In genomic region chr1:161463388-161464085, GRCm38 (mm10) we compare ENCODE assay signal across 10 mouse cellular contexts. TPM values are rescaled to one million over a fixed set of nuclear protein-coding genes. Genes with fewer than 3 reads are reported as not detected.
DNase-seq lines count a peak whose midpoint lies in the region; ATAC-seq and TF ChIP-seq lines count a peak whose summit lies in the region.
"Had no signal": no experiment of that assay in that cellular context is flagged by ENCODE, and none has a peak within 500 bp of the region (broad histone marks: within the 10 kb centered on the region; RNA-seq: fewer than 3 reads in every experiment).

No protein-coding gene starts in this region.

- no peaks in the 10 kb centered on the region for H3K27me3 ChIP-seq in intestine, embryonic 16.5 days (replicated peaks; ENCODE audit: control insufficient read depth, insufficient read depth, low read length)
- H3K27me3 ChIP-seq in intestine, postnatal 0 days (replicated peaks; ENCODE audit: control insufficient read depth, insufficient read depth, low read length): no peaks in the 10 kb centered on the region
- H3K27me3 ChIP-seq in limb, embryonic 14.5 days (ENCODE audit: control insufficient read depth, insufficient read depth, low read length): no peaks in the 10 kb centered on the region
- no peaks in the 10 kb centered on the region for H3K27me3 ChIP-seq in hindbrain, embryonic 11.5 days (ENCODE audit: control insufficient read depth, insufficient read depth, low read length)

- H3K9ac ChIP-seq in intestine, embryonic 16.5 days (ENCODE audit: low read depth, low read length): no peak overlapping the region
- H3K9ac ChIP-seq in intestine, postnatal 0 days (ENCODE audit: low read depth, low read length): no peak overlapping the region
- no peak overlapping the region for H3K9ac ChIP-seq in limb, embryonic 14.5 days (ENCODE audit: low read depth, low read length, severe bottlenecking)
- no peak overlapping the region for H3K9ac ChIP-seq in hindbrain, embryonic 11.5 days (ENCODE audit: low read depth, low read length)

- WGBS in intestine, embryonic 16.5 days: 66% methylated on average over 2 of the region's 2 CpGs
- WGBS in intestine, postnatal 0 days: 70% methylated on average over 2 of the region's 2 CpGs
- 47% methylated on average over 2 of the region's 2 CpGs for WGBS in limb, embryonic 14.5 days
- WGBS in hindbrain, embryonic 11.5 days: 52% methylated on average over 2 of the region's 2 CpGs

- peak; percentile 31 for DNase-seq in brain, embryonic 14.5 days (ENCODE audit: low read depth)
- peak; percentile 37 to 44 for DNase-seq in heart, postnatal 36 days
- DNase-seq in limb, embryonic 14.5 days (ENCODE audit: low spot score): peak; percentile 91
- DNase-seq in testis, postnatal 10 days (ENCODE audit: low spot score): no peak
- no peak for DNase-seq in spleen, postnatal 10 days (ENCODE audit: low spot score in 2 of 2)
- no peak for DNase-seq in hindbrain, embryonic 11.5 days (ENCODE audit: low spot score)

- intact Hi-C loops in heart, postnatal 36 days (cut with DNase I): no loop called here

- no peaks in the 10 kb centered on the region for H3K9me3 ChIP-seq in intestine, embryonic 16.5 days (ENCODE audit: control insufficient read depth, low read length)
- no peaks in the 10 kb centered on the region for H3K9me3 ChIP-seq in intestine, postnatal 0 days (ENCODE audit: control insufficient read depth)
- H3K9me3 ChIP-seq in limb, embryonic 14.5 days (ENCODE audit: control insufficient read depth, low read length): 0 out of 2 replicates have a peak, but pooled peaks cover 3% of the 10 kb centered on the region
- H3K9me3 ChIP-seq in hindbrain, embryonic 11.5 days (ENCODE audit: control insufficient read depth, low read length): no peaks in the 10 kb centered on the region

- no peak overlapping the region for H3K4me2 ChIP-seq in intestine, embryonic 16.5 days (ENCODE audit: low read depth, low read length)
- H3K4me2 ChIP-seq in intestine, postnatal 0 days (replicated peaks; ENCODE audit: low read depth): no peak overlapping the region
- H3K4me2 ChIP-seq in limb, embryonic 14.5 days (replicated peaks; ENCODE audit: low read depth, low read length, severe bottlenecking): no peak overlapping the region
- no peak overlapping the region for H3K4me2 ChIP-seq in hindbrain, embryonic 11.5 days (replicated peaks; ENCODE audit: low read depth, low read length)

- no peaks in the 10 kb centered on the region for H3K36me3 ChIP-seq in intestine, embryonic 16.5 days (ENCODE audit: control insufficient read depth, insufficient read depth, low read length)
- no peaks in the 10 kb centered on the region for H3K36me3 ChIP-seq in intestine, postnatal 0 days (ENCODE audit: control insufficient read depth, insufficient read depth)
- H3K36me3 ChIP-seq in limb, embryonic 14.5 days (ENCODE audit: control insufficient read depth, insufficient read depth, low read length): no peaks in the 10 kb centered on the region
- H3K36me3 ChIP-seq in hindbrain, embryonic 11.5 days (ENCODE audit: control insufficient read depth, insufficient read depth, low read length): no peaks in the 10 kb centered on the region

- ATAC-seq in intestine, embryonic 16.5 days: no peak; the same call in 1 of the 2 replicates
- no peak for ATAC-seq in intestine, postnatal 0 days
- peak; percentile 78 for ATAC-seq in limb, embryonic 14.5 days (ENCODE audit: low FRiP score, low read depth)
- no peak for ATAC-seq in hindbrain, embryonic 11.5 days (ENCODE audit: low FRiP score)

- H3K4me3 ChIP-seq in intestine, embryonic 16.5 days (ENCODE audit: low read length): no peak overlapping the region
- no peak overlapping the region for H3K4me3 ChIP-seq in intestine, postnatal 0 days (ENCODE audit: low read depth, low read length)
- no peak overlapping the region for H3K4me3 ChIP-seq in limb, embryonic 14.5 days (replicated peaks; ENCODE audit: low read length)
- no peak overlapping the region for H3K4me3 ChIP-seq in hindbrain, embryonic 11.5 days (ENCODE audit: low read depth, low read length)

- no peaks in the 10 kb centered on the region for H3K4me1 ChIP-seq in intestine, embryonic 16.5 days (ENCODE audit: control insufficient read depth, insufficient read depth, low read length)
- no peaks in the 10 kb centered on the region for H3K4me1 ChIP-seq in intestine, postnatal 0 days (replicated peaks; ENCODE audit: control insufficient read depth, insufficient read depth, low read length)
- peaks cover 12% of the 10 kb centered on the region for H3K4me1 ChIP-seq in limb, embryonic 14.5 days (ENCODE audit: control insufficient read depth, insufficient read depth, low read length)
- no peaks in the 10 kb centered on the region for H3K4me1 ChIP-seq in hindbrain, embryonic 11.5 days (replicated peaks; ENCODE audit: control insufficient read depth, insufficient read depth, low read length)

- no peak for TF ChIP-seq CTCF in intestine, postnatal 0 days (IDR thresholded peaks at IDR 0.05; ENCODE audit: low read depth)
- TF ChIP-seq CTCF in brain, embryonic 14.5 days (IDR thresholded peaks at IDR 0.05; ENCODE audit: borderline replicate concordance, extremely low read depth, insufficient read depth, insufficient read length): no peak

- peak overlapping the region; percentile 31; the same call in 1 of the 2 replicates for H3K27ac ChIP-seq in intestine, embryonic 16.5 days (ENCODE audit: low read length)
- H3K27ac ChIP-seq in intestine, postnatal 0 days (ENCODE audit: low read depth, low read length): no peak overlapping the region
- peak overlapping the region; percentile 68 for H3K27ac ChIP-seq in limb, embryonic 14.5 days (replicated peaks; ENCODE audit: low read depth, low read length)
- H3K27ac ChIP-seq in hindbrain, embryonic 11.5 days (ENCODE audit: low read depth, low read length): no peak overlapping the region

- TF ChIP-seq POLR2A in brain, embryonic 14.5 days (IDR thresholded peaks at IDR 0.05; ENCODE audit: borderline replicate concordance, extremely low read depth, insufficient read depth, insufficient read length, poor library complexity, severe bottlenecking): no peak
- TF ChIP-seq POLR2A in limb, embryonic 14.5 days (IDR thresholded peaks at IDR 0.05; ENCODE audit: borderline replicate concordance, extremely low read depth, insufficient read depth, insufficient read length): no peak

RNA-seq across cellular contexts. Expression of gene Tnfsf18, which starts 30.9 kb away (rescaled TPM):
- not detected in 2 replicates for polyA plus RNA-seq in intestine, embryonic 16.5 days (2015; fragmentation: Nextera tagmentation; extraction: Ambion mirVana)
- not detected in 2 replicates for polyA plus RNA-seq in intestine, postnatal 0 days (2015; fragmentation: Nextera tagmentation; extraction: Ambion mirVana)
- polyA plus RNA-seq in brain, embryonic 14.5 days (2012; rRNA removed): 0.06 and 0.07 TPM in 2 replicates
- not detected for total RNA-seq in heart, postnatal 36 days (2021)
- 0.18 and 0.31 TPM in 2 replicates for polyA plus RNA-seq in limb, embryonic 14.5 days (2012; rRNA removed)
- polyA plus RNA-seq in limb, embryonic 14.5 days (2014; fragmentation: Nextera tagmentation; extraction: Ambion mirVana): 0.14 and 0.28 TPM in 2 replicates
- not detected in 2 replicates for polyA plus RNA-seq in hindbrain, embryonic 11.5 days (2014; fragmentation: Nextera tagmentation; extraction: Ambion mirVana)
- polyA plus RNA-seq: gonadal fat pad, adult 2 months; neural tube, embryonic 11.5 days had no signal

Comparison
In these comparisons a context has a peak if more than half of its experiments do, and no peak if none do; other contexts are left out.
1. H3K27ac ChIP-seq: peak in intestine, embryonic 16.5 days (single experiment) and limb, embryonic 14.5 days (single experiment); none in intestine, postnatal 0 days (single experiment) and hindbrain, embryonic 11.5 days (single experiment).
2. DNase-seq: peak in brain, embryonic 14.5 days (single experiment), heart, postnatal 36 days (2 of 2) and limb, embryonic 14.5 days (single experiment); none in testis, postnatal 10 days (single experiment), spleen, postnatal 10 days (0 of 2) and hindbrain, embryonic 11.5 days (single experiment).